Mouse (Mus musculus): Measurements from ENCODE around the gene Nudt4. TPM values are rescaled to one million over a fixed set of nuclear protein-coding genes. Genes with fewer than 3 reads are reported as not detected.

Gene Nudt4
- total and polyA plus RNA-seq, 3 experiments: 21.1 to 35.7 TPM; not detected in 1

DNA sequence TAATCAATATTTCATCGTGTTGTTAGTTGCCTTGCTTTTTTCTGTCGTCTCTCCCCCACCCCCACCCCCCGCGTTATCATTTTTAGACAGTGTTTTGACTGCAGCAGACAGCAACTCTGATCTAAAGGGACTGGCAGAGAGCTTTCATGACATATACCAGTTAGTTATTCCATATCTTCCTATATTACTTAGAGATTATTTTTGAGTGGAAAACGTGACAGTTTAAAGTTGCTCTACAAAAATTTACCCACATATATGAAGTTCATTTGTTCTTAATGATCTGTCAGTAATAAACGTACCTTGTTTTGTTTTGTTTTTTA, 27.8 kb downstream of the Nudt4 start:
- no peak for TF ChIP-seq NRF1 (IDR thresholded peaks at IDR 0.05; ENCODE audit: insufficient read depth, low read depth, low read length, poor library complexity, severe bottlenecking)
- TF ChIP-seq ZKSCAN1 (IDR thresholded peaks at IDR 0.05; ENCODE audit: low read depth, low read length): no peak
- TF ChIP-seq MYB (IDR thresholded peaks at IDR 0.05; ENCODE audit: low read depth, low read length): no peak
- TF ChIP-seq SIN3A (IDR thresholded peaks at IDR 0.05; ENCODE audit: low read length): no peak
- TF ChIP-seq KAT2A (conservative IDR thresholded peaks at IDR 0.05; ENCODE audit: low read depth, low read length): no peak
- no peak for TF ChIP-seq MYC (IDR thresholded peaks at IDR 0.05; ENCODE audit: low read depth, low read length)
- TF ChIP-seq RAD21 (IDR thresholded peaks at IDR 0.05; ENCODE audit: low read depth, low read length): no peak
- Histone ChIP-seq H3K9me3 (replicated peaks; ENCODE audit: insufficient read depth, low read length) (no peaks in the 10 kb centered on the region), H3K27me3 (ENCODE audit: control insufficient read depth in 1 of 2, insufficient read depth in 2 of 2, low read length in 2 of 2) (no peaks in the 10 kb centered on the region), H3K4me3 (ENCODE audit: control insufficient read depth in 1 of 2, insufficient read depth in 1 of 2, low read depth in 2 of 2, low read length in 2 of 2) (no peak overlapping the region), H3K27ac (ENCODE audit: control insufficient read depth, low read depth, low read length) (no peak overlapping the region), H3K79me2 (ENCODE audit: control insufficient read depth, insufficient read depth, low read length, poor library complexity) (peaks cover 73% of the 10 kb centered on the region), H3K36me3 (ENCODE audit: control insufficient read depth in 1 of 2, insufficient read depth in 2 of 2, low read length in 2 of 2) (peaks cover 0 to 24% of the 10 kb centered on the region in 2 experiments; a peak in 3 of 4 replicates), H3K4me1 (ENCODE audit: control insufficient read depth in 1 of 2, insufficient read depth in 2 of 2, low read length in 2 of 2) (peaks cover 3 to 6% of the 10 kb centered on the region in 2 experiments; a peak in 3 of 4 replicates), H3K9ac (ENCODE audit: control insufficient read depth, low read depth, low read length, poor library complexity, severe bottlenecking) (no peak overlapping the region)
- no peak for DNase-seq (ENCODE audit: low read depth, low spot score)

DNA sequence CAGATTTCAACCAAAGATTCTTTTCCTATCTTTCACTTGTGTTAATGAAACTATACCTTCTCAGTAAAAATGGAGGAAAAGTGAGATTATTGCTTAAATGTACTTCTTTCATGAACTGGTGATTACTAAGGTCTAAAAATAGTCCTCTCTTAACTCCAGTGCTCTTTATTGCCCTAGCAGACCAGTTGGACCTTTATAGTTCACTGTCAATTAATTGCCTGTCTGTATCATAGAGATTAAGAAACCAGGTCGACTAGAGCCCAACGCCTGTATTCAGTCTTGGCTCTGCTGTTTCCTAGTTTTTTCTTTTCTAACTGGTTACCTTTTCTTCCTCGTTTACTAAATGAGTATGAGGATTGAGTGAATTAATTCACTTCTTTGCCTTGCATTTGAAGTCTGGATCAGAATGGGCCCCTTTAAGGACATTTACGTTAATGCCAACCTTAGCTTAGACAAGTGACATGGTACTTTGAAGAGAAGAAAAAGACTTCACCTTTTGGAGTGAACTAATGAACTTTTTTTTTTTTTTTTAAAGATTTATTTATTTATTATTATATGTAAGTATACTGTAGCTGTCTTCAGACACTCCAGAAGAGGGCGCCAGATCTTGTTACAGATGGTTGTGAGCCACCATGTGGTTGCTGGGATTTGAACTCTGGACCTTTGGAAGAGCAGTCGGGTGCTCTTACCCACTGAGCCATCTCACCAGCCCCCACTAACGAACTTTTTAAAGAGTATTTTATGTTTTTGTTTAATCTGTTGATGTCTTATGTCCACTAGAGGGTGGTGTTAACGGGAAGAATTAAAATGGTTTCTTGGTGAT, 28.3 kb downstream of the Nudt4 start:
- no peak overlapping the region for H3K27ac ChIP-seq (ENCODE audit: control insufficient read depth, low read depth, low read length)
- H3K27me3 ChIP-seq (ENCODE audit: control insufficient read depth in 1 of 2, insufficient read depth in 2 of 2, low read length in 2 of 2): no peaks in the 10 kb centered on the region
- DNase-seq (ENCODE audit: low read depth, low spot score): no peak
- peaks cover 0 to 29% of the 10 kb centered on the region in 2 experiments; a peak in 3 of 4 replicates for H3K36me3 ChIP-seq (ENCODE audit: control insufficient read depth in 1 of 2, insufficient read depth in 2 of 2, low read length in 2 of 2)
- H3K9ac ChIP-seq (ENCODE audit: control insufficient read depth, low read depth, low read length, poor library complexity, severe bottlenecking): no peak overlapping the region
- no peak overlapping the region for H3K4me3 ChIP-seq (ENCODE audit: control insufficient read depth in 1 of 2, insufficient read depth in 1 of 2, low read depth in 2 of 2, low read length in 2 of 2)
- TF ChIP-seq ZNF384 (IDR thresholded peaks at IDR 0.05; ENCODE audit: low read depth, low read length): peak; percentile 56; the same call in 1 of the 2 replicates
- TF ChIP-seq MEF2A (IDR thresholded peaks at IDR 0.05; ENCODE audit: extremely low read depth, insufficient replicate concordance, low read depth, low read length, poor library complexity, severe bottlenecking): no peak
- no peaks in the 10 kb centered on the region for H3K9me3 ChIP-seq (replicated peaks; ENCODE audit: insufficient read depth, low read length)
- H3K4me1 ChIP-seq (ENCODE audit: control insufficient read depth in 1 of 2, insufficient read depth in 2 of 2, low read length in 2 of 2): peaks cover 3 to 6% of the 10 kb centered on the region in 2 experiments; a peak in 3 of 4 replicates
- H3K79me2 ChIP-seq (ENCODE audit: control insufficient read depth, insufficient read depth, low read length, poor library complexity): peaks cover 76% of the 10 kb centered on the region

DNA sequence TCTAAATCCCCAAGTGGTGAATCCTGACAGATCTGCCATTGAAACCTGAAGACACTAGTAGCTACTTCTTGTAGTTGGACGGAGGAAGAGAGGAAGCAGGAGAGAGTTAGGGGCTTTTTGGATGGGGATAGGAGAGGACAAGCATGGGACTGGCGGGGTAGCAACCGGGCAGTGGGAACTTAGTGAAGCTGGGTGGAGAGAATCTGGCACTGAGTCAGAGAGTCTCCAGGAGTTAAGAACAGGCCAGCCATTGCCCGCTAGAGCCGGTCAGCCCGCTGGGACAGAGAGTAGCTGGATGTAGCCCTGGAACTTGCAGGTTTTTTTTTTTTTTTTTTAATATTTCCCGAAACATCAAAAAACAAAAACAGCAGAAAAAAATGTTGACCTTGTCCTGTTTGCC, 30.6 kb downstream of the Nudt4 start:
- Histone ChIP-seq H3K79me2 (ENCODE audit: control insufficient read depth, insufficient read depth, low read length, poor library complexity) (peaks cover 79% of the 10 kb centered on the region), H3K27ac (ENCODE audit: control insufficient read depth, low read depth, low read length) (no peak overlapping the region), H3K9ac (ENCODE audit: control insufficient read depth, low read depth, low read length, poor library complexity, severe bottlenecking) (no peak overlapping the region), H3K4me3 (ENCODE audit: control insufficient read depth in 1 of 2, insufficient read depth in 1 of 2, low read depth in 2 of 2, low read length in 2 of 2) (no peak overlapping the region), H3K36me3 (ENCODE audit: control insufficient read depth in 1 of 2, insufficient read depth in 2 of 2, low read length in 2 of 2) (peaks cover 0 to 34% of the 10 kb centered on the region in 2 experiments), H3K27me3 (ENCODE audit: control insufficient read depth in 1 of 2, insufficient read depth in 2 of 2, low read length in 2 of 2) (no peaks in the 10 kb centered on the region), H3K4me1 (ENCODE audit: control insufficient read depth in 1 of 2, insufficient read depth in 2 of 2, low read length in 2 of 2) (peaks cover 6 to 10% of the 10 kb centered on the region in 2 experiments), H3K9me3 (replicated peaks; ENCODE audit: insufficient read depth, low read length) (no peaks in the 10 kb centered on the region)
- no peak for TF ChIP-seq MEF2A (IDR thresholded peaks at IDR 0.05; ENCODE audit: extremely low read depth, insufficient replicate concordance, low read depth, low read length, poor library complexity, severe bottlenecking)
- no peak for TF ChIP-seq EP300 (IDR thresholded peaks at IDR 0.05; ENCODE audit: low read depth in 1 of 2, low read length in 2 of 2)
- TF ChIP-seq MYB (IDR thresholded peaks at IDR 0.05; ENCODE audit: low read depth, low read length): no peak
- TF ChIP-seq ZKSCAN1 (IDR thresholded peaks at IDR 0.05; ENCODE audit: low read depth, low read length): no peak
- TF ChIP-seq RCOR1 (IDR thresholded peaks at IDR 0.05; ENCODE audit: low read depth, low read length): no peak
- TF ChIP-seq RAD21 (IDR thresholded peaks at IDR 0.05; ENCODE audit: low read depth, low read length): no peak
- no peak for TF ChIP-seq SMC3 (IDR thresholded peaks at IDR 0.05; ENCODE audit: low read depth, low read length)
- no peak for TF ChIP-seq HCFC1 (IDR thresholded peaks at IDR 0.05; ENCODE audit: low read depth, low read length)
- TF ChIP-seq MAZ (IDR thresholded peaks at IDR 0.05; ENCODE audit: low read depth, low read length): no peak
- no peak for TF ChIP-seq USF1 (IDR thresholded peaks at IDR 0.05; ENCODE audit: low read depth, low read length)
- TF ChIP-seq MXI1 (IDR thresholded peaks at IDR 0.05; ENCODE audit: low read depth, low read length): no peak
- DNase-seq (ENCODE audit: low read depth, low spot score): no peak

Data from MEL (cell line).